Mouse (Mus musculus): Measurements from ENCODE around the gene Snai3. TPM values are rescaled to one million over a fixed set of nuclear protein-coding genes. Genes with fewer than 3 reads are reported as not detected.

Snai3 gene
- polyA plus RNA-seq, 1 experiment from 2014 or later = 2.6 TPM

DNA sequence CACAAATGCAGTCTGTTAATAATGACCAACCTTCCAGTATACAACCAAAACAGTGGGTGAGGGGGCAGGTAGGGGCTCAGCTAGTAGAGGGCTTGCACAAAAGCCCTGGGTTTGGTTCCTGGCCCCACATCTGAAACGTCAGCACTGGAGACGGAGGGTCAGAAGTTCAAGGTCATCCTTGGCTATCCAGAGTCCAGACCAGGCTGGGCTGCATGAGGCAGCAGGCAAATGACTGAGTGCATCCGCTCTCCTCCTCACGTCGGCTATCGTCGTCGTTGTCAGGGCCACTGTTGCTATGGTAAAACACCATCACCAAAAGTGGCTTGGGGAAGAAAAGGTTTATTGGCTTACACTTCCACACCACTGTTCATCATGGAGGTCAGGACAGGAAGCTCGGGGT is 46.2 kb downstream of the Snai3 start:
- WGBS = 75% methylated on average over 9 of the region's 9 CpGs
- H3K9me3 ChIP-seq (ENCODE audit: control insufficient read depth, low read length) = no peaks in the 10 kb centered on the region
- H3K36me3 ChIP-seq (ENCODE audit: control insufficient read depth, insufficient read depth, low read length) = peaks cover 99% of the 10 kb centered on the region
- H3K4me1 ChIP-seq (ENCODE audit: control insufficient read depth in 2 of 2, insufficient read depth in 2 of 2, low read length in 2 of 2) = no peaks in the 10 kb centered on the region
- no peak overlapping the region for H3K4me2 ChIP-seq (ENCODE audit: low read length)
- ATAC-seq (ENCODE audit: insufficient number of reproducible peaks, insufficient read depth, low FRiP score, low read depth) = no peak
- no peaks in the 10 kb centered on the region for H3K27me3 ChIP-seq (ENCODE audit: control insufficient read depth, insufficient read depth, low read length)
- no peak overlapping the region for H3K9ac ChIP-seq (ENCODE audit: low read length)
- H3K4me3 ChIP-seq (ENCODE audit: control insufficient read depth in 1 of 2, insufficient read depth in 1 of 2, low read depth in 1 of 2, low read length in 2 of 2) = no peak overlapping the region
- no peak overlapping the region for H3K27ac ChIP-seq (replicated peaks in 1 of 2; ENCODE audit: control insufficient read depth in 1 of 2, insufficient read depth in 1 of 2, low read depth in 2 of 2, low read length in 2 of 2)

DNA sequence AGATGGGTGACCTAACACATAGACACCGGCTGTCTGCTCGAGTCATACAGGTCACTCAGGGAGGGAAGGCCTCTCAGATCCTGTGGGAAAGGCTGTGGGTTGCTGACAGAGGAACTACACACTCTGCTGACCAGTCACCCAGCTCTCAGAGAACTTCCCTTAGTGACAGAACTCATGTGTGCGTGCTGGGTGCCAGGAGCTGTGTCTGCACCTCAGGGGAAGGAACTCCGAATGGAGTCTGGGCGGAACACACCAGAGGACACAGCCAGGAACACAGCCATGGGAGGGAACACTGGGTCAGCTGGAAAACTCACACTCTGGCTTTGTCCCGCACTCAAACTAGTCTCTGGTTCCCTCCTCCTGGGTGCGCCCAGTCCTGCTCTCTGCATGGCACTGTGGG is 52.9 kb downstream of the Snai3 start:
- H3K27ac ChIP-seq (replicated peaks in 1 of 2; ENCODE audit: control insufficient read depth in 1 of 2, insufficient read depth in 1 of 2, low read depth in 2 of 2, low read length in 2 of 2) = no peak overlapping the region
- H3K4me1 ChIP-seq (ENCODE audit: control insufficient read depth in 2 of 2, insufficient read depth in 2 of 2, low read length in 2 of 2) = peaks cover 0 to 6% of the 10 kb centered on the region in 2 experiments; a peak in 1 of 4 replicates
- H3K27me3 ChIP-seq (ENCODE audit: control insufficient read depth, insufficient read depth, low read length) = no peaks in the 10 kb centered on the region
- WGBS = 92% methylated on average over 7 of the region's 7 CpGs
- H3K4me3 ChIP-seq (ENCODE audit: control insufficient read depth in 1 of 2, insufficient read depth in 1 of 2, low read depth in 1 of 2, low read length in 2 of 2) = no peak overlapping the region
- peaks cover 100% of the 10 kb centered on the region for H3K36me3 ChIP-seq (ENCODE audit: control insufficient read depth, insufficient read depth, low read length)
- H3K4me2 ChIP-seq (ENCODE audit: low read length) = no peak overlapping the region
- H3K9ac ChIP-seq (ENCODE audit: low read length) = no peak overlapping the region
- ATAC-seq (ENCODE audit: insufficient number of reproducible peaks, insufficient read depth, low FRiP score, low read depth) = no peak
- no peaks in the 10 kb centered on the region for H3K9me3 ChIP-seq (ENCODE audit: control insufficient read depth, low read length)

DNA sequence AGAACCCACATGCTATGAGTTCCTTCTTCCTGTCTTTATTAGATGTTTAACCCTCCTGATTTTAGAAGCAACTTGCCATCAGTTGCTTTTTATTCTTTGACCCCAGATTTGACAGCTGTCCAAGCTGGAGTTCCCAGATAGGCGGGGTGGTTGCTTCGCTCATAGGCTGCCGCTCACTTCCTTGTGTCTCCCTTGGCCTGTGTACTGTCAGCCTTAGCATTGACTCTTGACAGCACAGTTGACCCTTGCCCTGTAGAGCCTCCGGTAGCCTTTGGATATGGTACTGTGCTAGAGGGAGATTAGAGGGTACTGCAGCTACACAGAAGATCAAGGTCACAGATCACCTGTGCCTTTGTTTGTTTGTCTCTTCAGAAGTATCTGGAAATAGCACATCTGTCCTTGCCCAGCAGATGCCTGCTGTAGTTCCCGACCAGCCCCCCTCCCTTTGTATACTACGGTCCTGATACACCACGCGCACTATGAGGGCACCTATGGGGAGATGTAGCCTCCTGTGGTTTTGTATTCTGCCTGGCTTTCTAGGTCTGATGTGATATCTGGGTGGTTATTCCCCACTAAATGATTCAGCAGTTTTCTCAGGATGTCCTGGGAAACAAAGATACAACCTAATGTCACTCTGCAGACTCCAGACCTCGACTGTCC is 55.3 kb downstream of the Snai3 start:
- WGBS = 67% methylated on average over 9 of the region's 9 CpGs
- Histone ChIP-seq H3K4me3 (ENCODE audit: control insufficient read depth in 1 of 2, insufficient read depth in 1 of 2, low read depth in 1 of 2, low read length in 2 of 2) (no peak overlapping the region), H3K27me3 (ENCODE audit: control insufficient read depth, insufficient read depth, low read length) (no peaks in the 10 kb centered on the region), H3K9me3 (ENCODE audit: control insufficient read depth, low read length) (no peaks in the 10 kb centered on the region), H3K4me1 (ENCODE audit: control insufficient read depth in 2 of 2, insufficient read depth in 2 of 2, low read length in 2 of 2) (peaks cover 0 to 6% of the 10 kb centered on the region in 2 experiments; a peak in 1 of 4 replicates), H3K9ac (ENCODE audit: low read length) (no peak overlapping the region), H3K4me2 (ENCODE audit: low read length) (no peak overlapping the region), H3K36me3 (ENCODE audit: control insufficient read depth, insufficient read depth, low read length) (peaks cover 100% of the 10 kb centered on the region), H3K27ac (replicated peaks in 1 of 2; ENCODE audit: control insufficient read depth in 1 of 2, insufficient read depth in 1 of 2, low read depth in 2 of 2, low read length in 2 of 2) (no peak overlapping the region)
- no peak for ATAC-seq (ENCODE audit: insufficient number of reproducible peaks, insufficient read depth, low FRiP score, low read depth)

Small RNA genes lying within 50 kb of the gene (microRNA-seq; reads per million reads assigned to microRNA genes)
- gene Gm24366 = not detected

Other genes with a start within 250 kb of the Snai3 start
- 4.4 and 6.1 TPM in 2 replicates for gene Zfpm1, start 178.6 kb downstream of the Snai3 start, polyA plus RNA-seq (2014; fragmentation: Nextera tagmentation; extraction: Ambion mirVana)
- gene Trhr2, start 100.0 kb downstream of the Snai3 start, polyA plus RNA-seq (2014; fragmentation: Nextera tagmentation; extraction: Ambion mirVana) = not detected in 2 replicates
- gene Zc3h18, start 84.1 kb downstream of the Snai3 start, polyA plus RNA-seq (2014; fragmentation: Nextera tagmentation; extraction: Ambion mirVana) = 17.7 and 19.6 TPM in 2 replicates
- gene Il17c, start 38.7 kb downstream of the Snai3 start, polyA plus RNA-seq (2014; fragmentation: Nextera tagmentation; extraction: Ambion mirVana) = not detected in 2 replicates
- 194 and 196 TPM in 2 replicates for gene Cyba, start 27.8 kb downstream of the Snai3 start, polyA plus RNA-seq (2014; fragmentation: Nextera tagmentation; extraction: Ambion mirVana)
- gene Mvd, start 17.3 kb downstream of the Snai3 start, polyA plus RNA-seq (2014; fragmentation: Nextera tagmentation; extraction: Ambion mirVana) = 14.4 and 17.9 TPM in 2 replicates
- gene Rnf166, start 15.3 kb upstream of the Snai3 start, polyA plus RNA-seq (2014; fragmentation: Nextera tagmentation; extraction: Ambion mirVana) = 39.8 and 40.8 TPM in 2 replicates
- gene Ctu2, start 15.4 kb upstream of the Snai3 start, polyA plus RNA-seq (2014; fragmentation: Nextera tagmentation; extraction: Ambion mirVana) = 24.9 and 33.0 TPM in 2 replicates
- gene Piezo1, start 90.6 kb upstream of the Snai3 start, polyA plus RNA-seq (2014; fragmentation: Nextera tagmentation; extraction: Ambion mirVana) = 14.9 and 16.3 TPM in 2 replicates
- gene Cdt1, start 107.3 kb upstream of the Snai3 start, polyA plus RNA-seq (2014; fragmentation: Nextera tagmentation; extraction: Ambion mirVana) = 23.2 and 27.6 TPM in 2 replicates
- 240 and 243 TPM in 2 replicates for gene Aprt, start 116.2 kb upstream of the Snai3 start, polyA plus RNA-seq (2014; fragmentation: Nextera tagmentation; extraction: Ambion mirVana)
- gene Galns, start 150.7 kb upstream of the Snai3 start, polyA plus RNA-seq (2014; fragmentation: Nextera tagmentation; extraction: Ambion mirVana) = 10.3 and 11.2 TPM in 2 replicates
- gene Trappc2l, start 150.9 kb upstream of the Snai3 start, polyA plus RNA-seq (2014; fragmentation: Nextera tagmentation; extraction: Ambion mirVana) = 78.2 and 84.8 TPM in 2 replicates
- not detected in 2 replicates for gene Pabpn1l, start 162.0 kb upstream of the Snai3 start, polyA plus RNA-seq (2014; fragmentation: Nextera tagmentation; extraction: Ambion mirVana)
- gene Cbfa2t3, start 238.4 kb upstream of the Snai3 start, polyA plus RNA-seq (2014; fragmentation: Nextera tagmentation; extraction: Ambion mirVana) = 4.2 and 6.2 TPM in 2 replicates